Mouse (Mus musculus): ENCODE results near the gene Slc38a7. TPM values are rescaled to one million over a fixed set of nuclear protein-coding genes. Genes with fewer than 3 reads are reported as not detected.

Slc38a7 gene
- 21.8 and 26.3 TPM in 2 replicates for polyA plus RNA-seq (2012; rRNA removed)

GRCm38 (mm10) chr8:95853102-95853843 is at the start of gene Slc38a7:
TSS of gene Slc38a7 (minus strand) at chr8:95853539.
- 5% methylated on average over 22 of the region's 22 CpGs for WGBS
- H3K4me1 ChIP-seq (ENCODE audit: control insufficient read depth, insufficient read depth, low read length): 0 out of 2 replicates have a peak, but pooled peaks cover 6% of the 10 kb centered on the region
- peak; percentile 68 for DNase-seq
- TF ChIP-seq CTCF (IDR thresholded peaks at IDR 0.05; ENCODE audit: insufficient read depth, low read length): no peak
- peak; percentile 58; the same call in 1 of the 2 replicates for TF ChIP-seq POLR2A (IDR thresholded peaks at IDR 0.05; ENCODE audit: borderline replicate concordance, extremely low read depth, low read depth, low read length)
- peak within 1 kb of the TSS; percentile 72 for H3K4me3 ChIP-seq (replicated peaks; ENCODE audit: extremely low read depth, low read depth, low read length)

- WGBS: 30% methylated on average over 7 of the region's 7 CpGs
- no peak for DNase-seq
- TF ChIP-seq CTCF (IDR thresholded peaks at IDR 0.05; ENCODE audit: insufficient read depth, low read length): no peak
- TF ChIP-seq POLR2A (IDR thresholded peaks at IDR 0.05; ENCODE audit: borderline replicate concordance, extremely low read depth, low read depth, low read length): no peak
- no peak overlapping the region for H3K4me3 ChIP-seq (replicated peaks; ENCODE audit: extremely low read depth, low read depth, low read length)
- no peaks in the 10 kb centered on the region for H3K4me1 ChIP-seq (ENCODE audit: control insufficient read depth, insufficient read depth, low read length)
Measured at GRCm38 (mm10) chr8:95901864-95902263, 48.5 kb upstream of the Slc38a7 start.

- TF ChIP-seq CTCF (IDR thresholded peaks at IDR 0.05; ENCODE audit: insufficient read depth, low read length): no peak
- no peak for TF ChIP-seq POLR2A (IDR thresholded peaks at IDR 0.05; ENCODE audit: borderline replicate concordance, extremely low read depth, low read depth, low read length)
- Histone ChIP-seq H3K4me1 (ENCODE audit: control insufficient read depth, insufficient read depth, low read length) (no peaks in the 10 kb centered on the region; the same call in 1 of the 2 replicates), H3K4me3 (replicated peaks; ENCODE audit: extremely low read depth, low read depth, low read length) (no peak overlapping the region)
- WGBS: 64% methylated on average over 5 of the region's 5 CpGs
- DNase-seq: no peak
Measured at GRCm38 (mm10) chr8:95893701-95894100, 40.4 kb upstream of the Slc38a7 start.

GRCm38 (mm10) chr8:95888285-95889136 is 35.2 kb upstream of the Slc38a7 start, which contains the start of gene Got2:
TSS of gene Got2 (minus strand) at chr8:95888547.
- WGBS: 8% methylated on average over 31 of the region's 31 CpGs
- DNase-seq: peak; percentile 91
- peaks cover 6% of the 10 kb centered on the region for H3K4me1 ChIP-seq (ENCODE audit: control insufficient read depth, insufficient read depth, low read length)
- TF ChIP-seq POLR2A (IDR thresholded peaks at IDR 0.05; ENCODE audit: borderline replicate concordance, extremely low read depth, low read depth, low read length): peak; percentile 35; the same call in 1 of the 2 replicates
- peak; percentile 71 for TF ChIP-seq CTCF (IDR thresholded peaks at IDR 0.05; ENCODE audit: insufficient read depth, low read length)
- H3K4me3 ChIP-seq (replicated peaks; ENCODE audit: extremely low read depth, low read depth, low read length): peak within 1 kb of the TSS; percentile 77

GRCm38 (mm10) chr8:95887578-95888284 is 34.4 kb upstream of the Slc38a7 start:
- TF ChIP-seq CTCF (IDR thresholded peaks at IDR 0.05; ENCODE audit: insufficient read depth, low read length): no peak
- no peak for TF ChIP-seq POLR2A (IDR thresholded peaks at IDR 0.05; ENCODE audit: borderline replicate concordance, extremely low read depth, low read depth, low read length)
- WGBS: under 1% methylated on average over 38 of the region's 38 CpGs
- Histone ChIP-seq H3K4me3 (replicated peaks; ENCODE audit: extremely low read depth, low read depth, low read length) (peak overlapping the region; percentile 77), H3K4me1 (ENCODE audit: control insufficient read depth, insufficient read depth, low read length) (peaks cover 6% of the 10 kb centered on the region)
- peak; percentile 76 for DNase-seq

- 52% methylated on average over 17 of the region's 17 CpGs for WGBS
- TF ChIP-seq CTCF (IDR thresholded peaks at IDR 0.05; ENCODE audit: insufficient read depth, low read length) (no peak), POLR2A (IDR thresholded peaks at IDR 0.05; ENCODE audit: borderline replicate concordance, extremely low read depth, low read depth, low read length) (no peak)
- H3K4me3 ChIP-seq (replicated peaks; ENCODE audit: extremely low read depth, low read depth, low read length): peak overlapping the region; percentile 77
- peak; percentile 18 for DNase-seq
- H3K4me1 ChIP-seq (ENCODE audit: control insufficient read depth, insufficient read depth, low read length): peaks cover 6% of the 10 kb centered on the region
Measured at GRCm38 (mm10) chr8:95886647-95887577, 33.6 kb upstream of the Slc38a7 start.

DNA sequence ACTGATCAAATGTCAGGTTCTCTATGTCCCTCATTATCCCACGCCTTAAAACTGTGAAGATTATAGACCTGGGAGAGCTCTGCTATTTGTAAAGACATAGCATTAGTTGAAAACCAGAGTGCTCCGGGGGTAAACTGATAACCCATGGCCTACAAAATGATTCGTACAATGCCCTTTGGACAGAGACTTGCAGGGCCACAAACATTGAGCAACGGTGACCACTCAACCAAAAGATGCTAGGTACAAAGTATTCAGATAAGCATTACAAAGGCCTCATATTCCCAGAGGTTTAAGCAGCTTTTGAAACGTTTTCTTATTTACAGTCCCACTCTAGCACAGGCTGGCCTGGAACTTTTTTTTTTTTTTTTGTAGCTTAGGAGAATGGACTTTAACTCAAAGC is 32.6 kb upstream of the Slc38a7 start:
- Histone ChIP-seq H3K4me1 (ENCODE audit: control insufficient read depth, insufficient read depth, low read length) (peaks cover 6% of the 10 kb centered on the region), H3K4me3 (replicated peaks; ENCODE audit: extremely low read depth, low read depth, low read length) (no peak overlapping the region)
- 60% methylated on average over 5 of the region's 5 CpGs for WGBS
- DNase-seq: no peak
- TF ChIP-seq POLR2A (IDR thresholded peaks at IDR 0.05; ENCODE audit: borderline replicate concordance, extremely low read depth, low read depth, low read length) (no peak), CTCF (IDR thresholded peaks at IDR 0.05; ENCODE audit: insufficient read depth, low read length) (no peak)

DNA sequence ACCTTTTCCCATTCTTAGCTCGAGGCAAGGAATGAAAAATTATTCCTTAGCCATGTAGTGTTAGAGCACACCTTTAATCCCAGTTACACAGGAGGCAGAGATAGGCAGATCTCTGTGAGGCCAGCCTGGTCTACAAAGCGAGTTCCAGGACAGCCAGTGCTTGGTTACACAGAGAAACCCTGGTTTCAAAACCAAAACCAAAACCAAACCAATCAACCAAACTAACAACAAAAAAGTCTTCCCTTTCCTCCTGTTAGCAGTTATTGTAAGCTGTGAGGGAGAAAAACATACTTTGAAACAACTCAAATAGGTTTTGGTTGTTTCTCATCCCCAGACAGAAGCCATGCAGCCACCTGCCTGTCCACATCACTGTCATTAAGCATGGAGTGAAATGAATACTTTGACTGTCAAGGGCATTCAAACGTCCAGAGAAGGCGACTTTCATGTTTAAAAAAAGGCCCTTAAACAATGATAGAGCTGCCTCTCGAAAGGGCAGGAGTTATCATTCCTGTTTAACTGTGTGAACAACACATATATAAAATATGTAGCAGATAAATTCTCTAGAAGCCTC is 32.0 kb upstream of the Slc38a7 start:
- 67% methylated on average over 5 of the region's 5 CpGs for WGBS
- H3K4me1 ChIP-seq (ENCODE audit: control insufficient read depth, insufficient read depth, low read length): peaks cover 6% of the 10 kb centered on the region
- DNase-seq: no peak
- TF ChIP-seq CTCF (IDR thresholded peaks at IDR 0.05; ENCODE audit: insufficient read depth, low read length): no peak
- no peak for TF ChIP-seq POLR2A (IDR thresholded peaks at IDR 0.05; ENCODE audit: borderline replicate concordance, extremely low read depth, low read depth, low read length)
- no peak overlapping the region for H3K4me3 ChIP-seq (replicated peaks; ENCODE audit: extremely low read depth, low read depth, low read length)

All from lung, adult 2 months (tissue).